Mouse (Mus musculus) large intestine, adult 2 months (tissue): ENCODE measurements around the gene Setd5. TPM values are rescaled to one million over a fixed set of nuclear protein-coding genes. Genes with fewer than 3 reads are reported as not detected.

Experiments used
- DNase-seq: peaks from one replicate; pipeline ENCODE4 v3.0.0-alpha.2; 2012; ENCODE audit warnings: low read depth, low spot score
- WGBS: fragments of 180-500 bp; shearing (Covaris S2); methylation state at CpG from one replicate; pipeline ENCODE4 v1.1.7; 2018; 5-methylcytosine and 5-hydroxymethylcytosine counted together
- polyA plus RNA-seq: library from polyadenylated mRNA; depleted of rRNA; stranded (reverse); fragments of >200 nt; gene quantifications from 2 replicates; pipeline ENCODE4 v1.2.3, GENCODE M21; 2012

Setd5 gene
- polyA plus RNA-seq, 1 experiment, result 23.2 TPM

DNA sequence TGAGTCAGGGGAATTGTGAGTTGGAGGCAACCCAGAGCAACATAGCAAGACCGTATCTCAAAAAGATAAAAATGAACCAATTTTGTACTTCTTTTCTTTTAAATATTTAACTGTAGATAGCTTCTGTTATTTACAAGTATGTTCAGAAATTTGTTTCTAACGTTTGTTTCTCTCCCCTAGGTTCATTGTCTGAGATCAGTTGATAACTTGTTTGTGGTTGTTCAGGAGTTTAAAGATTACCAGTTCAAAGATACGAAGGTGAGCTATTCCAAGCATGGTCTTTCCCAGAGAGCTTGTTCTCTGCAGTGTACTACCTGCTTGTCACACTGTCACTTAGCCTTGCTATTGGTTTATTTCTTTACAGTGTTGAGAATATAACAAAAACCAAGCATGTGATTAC lies 28.0 kb upstream of the Setd5 start:
- DNase-seq, result no peak
- 74% methylated on average over 3 of the region's 3 CpGs for WGBS

DNA sequence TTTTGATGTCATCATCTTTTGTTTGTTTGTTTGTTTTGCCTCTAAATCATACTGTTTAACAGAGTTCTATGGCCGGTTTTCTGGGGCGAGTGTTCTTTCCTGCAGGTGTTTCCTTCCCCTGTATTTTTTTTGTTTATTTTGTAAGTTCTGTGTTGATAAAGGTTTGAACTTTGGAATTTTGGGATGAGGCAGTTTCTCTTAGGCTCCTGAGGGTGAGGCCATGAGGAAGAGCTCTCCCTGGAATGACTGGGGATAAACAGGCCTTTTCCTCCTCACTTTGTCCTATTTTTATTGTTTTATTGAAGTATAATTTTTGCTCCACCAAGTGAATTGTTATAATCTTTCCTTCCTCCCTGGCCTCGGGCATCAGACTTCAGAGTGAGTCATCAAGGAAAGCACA lies 24.2 kb upstream of the Setd5 start:
- DNase-seq, result peak; percentile 87
- WGBS, result 27% methylated on average over 3 of the region's 3 CpGs

DNA sequence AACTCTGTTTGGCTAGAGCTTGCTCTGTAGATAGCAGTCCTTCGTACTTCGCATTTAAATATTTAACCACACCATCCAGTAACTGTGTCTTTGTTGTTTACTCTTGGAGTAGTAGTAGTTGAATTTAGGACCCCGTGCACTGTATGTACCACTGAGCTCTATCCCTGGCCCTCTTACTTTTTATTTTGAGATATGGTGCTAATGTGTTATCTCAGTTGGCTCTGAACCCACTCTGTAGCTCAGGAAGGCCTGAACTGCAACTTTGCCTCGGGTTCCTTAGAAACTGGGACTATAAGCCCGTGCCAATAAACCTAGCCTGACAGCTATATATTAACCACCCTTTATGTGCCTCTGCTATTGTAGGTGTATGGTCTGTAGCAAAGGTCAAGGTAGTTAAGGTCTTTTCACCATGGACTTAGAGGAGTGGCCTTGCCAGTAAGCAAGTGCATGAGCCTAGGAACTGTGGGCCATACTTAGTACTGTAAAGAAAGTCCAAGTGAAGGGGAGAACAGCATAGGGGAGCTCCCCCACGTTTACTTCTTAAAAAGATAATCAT lies 22.5 kb upstream of the Setd5 start:
- 31% methylated on average over 6 of the region's 6 CpGs for WGBS
- no peak for DNase-seq

DNA sequence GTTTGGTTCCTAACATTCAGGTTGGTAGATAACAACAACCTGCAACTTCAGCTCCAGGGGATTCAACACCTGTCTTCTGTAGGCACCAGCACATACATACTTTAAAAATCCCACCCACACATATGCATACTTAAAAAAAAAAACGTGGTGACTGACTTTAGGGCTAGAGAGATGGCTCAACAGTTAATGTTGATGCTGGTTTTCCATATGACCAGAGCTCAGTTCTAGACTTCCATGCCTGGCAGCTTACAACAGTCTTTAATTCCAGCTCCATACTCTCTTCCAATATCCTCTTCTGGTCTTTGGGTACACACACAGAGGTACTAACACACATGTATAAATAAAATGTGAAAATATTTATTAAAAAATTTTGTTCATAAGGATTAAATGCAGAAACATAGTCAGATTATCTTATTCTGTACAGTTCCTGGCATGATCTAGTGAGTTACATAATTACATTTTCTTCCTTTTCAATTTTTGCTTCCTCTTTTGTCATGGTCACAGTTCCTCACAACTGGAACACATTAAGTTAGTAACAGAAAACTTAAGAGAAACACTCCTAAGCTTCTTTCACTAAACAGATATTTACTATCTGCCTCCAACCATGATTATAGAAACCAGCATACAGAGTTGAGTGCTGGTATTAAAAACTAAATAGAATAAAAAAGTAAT lies 16.1 kb upstream of the Setd5 start:
- no peak for DNase-seq
- 48% methylated on average over 1 of the region's 1 CpGs for WGBS

DNA sequence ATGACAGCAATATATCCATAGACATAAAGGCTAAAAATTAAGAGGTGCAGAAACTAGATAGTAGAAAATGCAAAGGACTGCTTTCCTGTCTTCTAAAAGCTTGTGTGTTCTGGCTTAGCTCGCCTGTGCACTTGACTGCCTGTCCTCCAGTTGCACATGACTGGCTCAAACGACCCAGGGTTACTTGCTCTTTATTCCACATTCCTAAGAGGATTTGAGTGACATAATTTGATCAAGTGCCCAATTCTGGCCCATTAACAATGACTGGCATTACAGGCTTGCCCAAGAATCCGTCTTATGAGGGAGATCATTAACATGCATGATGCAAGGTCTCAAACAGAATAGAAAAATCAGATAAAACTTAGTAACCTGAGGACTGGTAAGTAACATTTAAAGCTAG lies 14.9 kb upstream of the Setd5 start:
- no peak for DNase-seq
- 56% methylated on average over 3 of the region's 3 CpGs for WGBS

DNA sequence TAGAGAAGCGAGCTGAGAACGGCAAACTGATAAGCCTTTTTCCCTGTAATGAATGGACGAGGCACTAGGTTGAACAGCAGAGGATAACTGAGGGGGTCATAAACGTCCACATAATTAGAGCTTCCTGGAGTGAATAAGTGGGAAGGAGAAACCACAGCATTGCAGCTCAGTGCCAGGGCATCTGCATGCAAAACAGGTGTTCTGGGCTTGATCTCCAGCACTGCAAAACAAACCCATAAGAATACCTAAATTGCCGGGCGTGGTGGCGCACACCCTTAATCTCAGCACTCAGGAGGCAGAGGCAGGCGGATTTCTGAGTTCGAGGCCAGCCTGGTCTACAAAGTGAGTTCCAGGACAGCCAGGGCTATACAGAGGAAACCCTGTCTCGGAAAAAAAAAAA lies 13.8 kb upstream of the Setd5 start:
- WGBS, result 65% methylated on average over 10 of the region's 10 CpGs
- DNase-seq, result no peak

DNA sequence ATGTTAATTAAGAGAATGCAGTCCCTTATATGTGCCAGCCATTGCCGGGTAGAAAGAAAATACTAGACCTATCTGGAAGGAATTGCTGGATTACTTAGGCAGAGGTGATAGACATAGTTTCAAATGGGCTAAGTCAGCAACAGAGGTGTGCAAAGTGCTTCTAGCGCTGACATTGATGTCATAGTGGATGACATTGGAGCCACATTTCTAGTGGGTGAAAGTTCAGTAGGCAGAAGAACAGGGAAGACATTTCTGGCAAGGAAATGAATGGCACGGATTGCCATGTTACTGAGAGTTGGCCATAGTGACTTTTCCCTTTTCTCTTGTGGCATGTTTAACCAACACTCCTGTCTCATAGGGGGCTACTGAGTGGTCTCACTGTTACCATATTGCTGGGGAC lies 12.0 kb upstream of the Setd5 start:
- DNase-seq, result no peak
- WGBS, result 61% methylated on average over 3 of the region's 3 CpGs

DNA sequence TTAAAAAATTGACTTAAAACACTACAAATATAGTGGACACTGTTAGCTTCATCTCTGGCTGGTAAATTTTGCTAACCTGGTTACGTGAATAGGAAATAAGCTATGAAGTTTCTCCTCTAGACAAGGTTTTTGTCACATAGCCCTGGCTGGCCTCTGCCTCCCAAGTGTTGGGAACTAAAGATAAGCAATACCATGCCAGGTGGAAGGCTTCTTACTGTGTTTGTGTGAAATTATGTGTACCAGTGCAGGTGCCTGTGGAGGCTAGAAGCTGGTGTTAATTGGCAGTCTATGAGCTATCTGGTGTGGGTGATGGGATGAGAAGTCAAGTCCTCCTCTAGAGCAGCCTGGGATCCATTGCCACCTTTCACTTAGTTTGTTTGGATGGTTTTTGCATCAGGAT lies 8.0 kb upstream of the Setd5 start:
- WGBS, result 95% methylated on average over 1 of the region's 1 CpGs
- DNase-seq, result no peak

DNA sequence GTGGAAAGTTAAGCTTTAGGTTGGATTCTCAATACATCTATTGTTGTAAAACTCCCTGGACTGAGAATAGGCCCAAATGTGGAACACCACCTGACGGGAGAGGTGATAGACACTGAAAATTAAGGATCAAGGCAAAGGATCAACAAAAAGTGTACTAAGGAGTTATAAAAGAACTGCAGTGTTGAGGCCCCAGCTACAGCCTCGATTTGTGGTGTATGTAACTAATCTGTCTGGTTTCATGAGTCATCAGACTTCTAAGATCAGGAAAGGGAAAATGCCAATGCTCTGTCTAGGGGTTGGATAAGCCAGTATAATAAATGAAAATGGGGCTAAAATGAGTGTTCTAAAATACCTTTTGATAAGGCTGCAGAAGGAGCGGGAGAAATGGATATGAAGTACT lies 1.9 kb upstream of the Setd5 start:
- no peak for DNase-seq
- WGBS, result 7% methylated on average over 3 of the region's 3 CpGs

DNA sequence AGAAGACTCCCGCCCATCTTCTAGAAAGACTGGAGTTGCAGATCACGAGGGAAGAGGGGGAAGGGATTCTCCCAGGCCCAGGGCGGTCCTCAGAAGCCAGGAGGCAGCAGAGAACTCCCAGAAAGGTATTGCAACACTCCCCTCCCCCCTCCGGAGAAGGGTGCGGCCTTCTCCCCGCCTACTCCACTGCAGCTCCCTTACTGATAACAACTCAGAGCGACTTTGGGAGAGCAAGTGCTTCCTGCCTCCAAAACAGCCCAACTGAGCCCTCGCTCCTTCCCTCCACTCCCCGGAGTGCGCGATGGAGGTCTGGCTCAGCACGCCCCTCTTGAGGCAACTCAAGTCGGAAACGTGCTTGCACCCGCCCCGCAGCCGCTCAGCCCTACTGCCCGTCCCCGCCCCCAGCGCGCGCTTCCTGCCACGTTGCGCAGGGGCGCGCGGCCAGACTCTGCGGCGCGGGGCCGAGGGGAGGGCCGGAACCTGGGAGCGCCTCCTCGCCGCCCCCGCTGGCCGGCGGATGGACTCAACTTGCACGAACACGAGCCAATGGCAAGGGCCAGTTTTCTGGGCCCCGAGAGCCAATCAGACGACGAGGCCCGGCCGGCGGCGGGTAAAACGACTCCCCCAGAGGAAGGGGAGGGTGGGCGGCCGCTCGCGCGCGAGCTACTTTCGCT lies 1.0 kb upstream of the Setd5 start:
- WGBS, result under 1% methylated on average over 55 of the region's 55 CpGs
- peak; percentile 98 for DNase-seq

DNA sequence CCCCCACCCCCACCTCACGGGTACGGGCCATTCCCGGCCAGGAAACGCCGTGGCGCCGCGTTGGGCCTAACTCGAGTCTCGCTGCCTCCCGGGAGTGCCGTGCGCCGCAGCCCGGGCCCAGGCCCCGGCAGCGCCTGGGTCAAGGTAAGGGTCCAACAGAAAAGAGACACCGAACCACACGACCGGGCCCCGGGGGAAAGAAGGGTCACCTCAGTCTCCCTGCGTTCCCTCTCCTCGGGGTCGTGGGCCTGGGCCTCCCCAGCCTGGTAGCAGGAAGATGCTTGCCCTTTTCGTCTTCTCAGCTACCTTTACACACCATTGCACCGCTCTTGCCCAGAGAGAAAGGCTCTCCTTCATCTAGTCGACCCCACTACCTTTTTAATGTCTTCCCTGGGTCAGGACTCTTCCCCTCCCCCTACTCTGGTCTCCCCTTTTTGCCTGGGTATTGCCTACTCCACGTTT lies 435 bp downstream of the Setd5 start:
- WGBS, result 1% methylated on average over 28 of the region's 28 CpGs
- no peak for DNase-seq

DNA sequence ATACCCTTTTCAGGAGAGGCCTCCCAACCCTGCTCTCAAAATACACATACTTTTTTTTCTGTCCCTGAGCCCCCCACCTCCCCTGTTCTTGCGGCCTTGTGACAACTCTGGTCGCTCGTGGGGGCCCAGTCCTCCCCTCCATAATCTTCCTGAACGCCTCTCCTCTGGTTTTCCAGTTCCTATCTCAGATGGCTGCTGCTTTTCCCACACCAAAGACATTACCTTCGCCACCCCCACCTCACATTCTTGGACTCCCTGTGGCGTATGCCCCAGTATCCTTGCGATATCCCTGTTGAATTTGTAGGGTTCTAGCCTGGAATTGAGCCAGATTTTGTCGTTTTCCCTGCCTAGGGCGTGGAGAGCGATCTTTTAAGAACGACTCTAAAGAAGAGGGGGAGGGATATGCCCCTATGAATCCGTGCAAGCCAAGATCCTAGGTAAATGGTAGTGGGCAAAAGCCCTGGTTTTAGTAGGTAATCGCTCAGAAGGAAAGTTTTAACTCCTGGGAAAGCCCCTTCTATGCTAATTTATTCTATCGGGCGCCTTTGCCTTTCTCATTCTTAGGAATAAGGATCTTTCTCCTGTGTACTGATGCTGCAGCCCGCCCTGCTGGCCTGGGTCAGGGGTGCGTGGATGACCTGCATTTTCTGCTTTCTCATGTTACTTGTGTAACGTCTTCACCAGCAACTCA lies 1.0 kb downstream of the Setd5 start:
- no peak for DNase-seq
- 0% methylated on average over 18 of the region's 18 CpGs for WGBS

DNA sequence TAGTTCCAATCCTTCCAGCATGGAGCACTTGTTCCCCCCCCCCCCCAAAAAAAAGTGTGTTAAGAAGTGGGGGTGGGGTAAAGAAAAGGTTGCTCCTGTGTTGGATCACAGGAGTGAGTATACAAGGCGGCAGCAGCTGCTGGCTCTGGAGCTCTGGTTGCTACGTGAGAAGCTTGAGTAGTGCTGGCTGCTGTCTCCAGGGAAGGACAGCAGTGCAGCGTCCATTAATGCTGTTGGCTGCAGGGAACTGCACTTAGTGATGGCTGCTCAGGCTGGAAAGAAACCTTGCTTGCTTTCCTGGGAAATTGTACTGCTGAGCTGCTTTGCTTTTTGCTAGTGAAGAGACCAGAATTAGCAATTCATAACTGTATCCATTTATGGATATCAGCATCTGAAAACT lies 2.3 kb downstream of the Setd5 start:
- 0% methylated on average over 3 of the region's 3 CpGs for WGBS
- no peak for DNase-seq

DNA sequence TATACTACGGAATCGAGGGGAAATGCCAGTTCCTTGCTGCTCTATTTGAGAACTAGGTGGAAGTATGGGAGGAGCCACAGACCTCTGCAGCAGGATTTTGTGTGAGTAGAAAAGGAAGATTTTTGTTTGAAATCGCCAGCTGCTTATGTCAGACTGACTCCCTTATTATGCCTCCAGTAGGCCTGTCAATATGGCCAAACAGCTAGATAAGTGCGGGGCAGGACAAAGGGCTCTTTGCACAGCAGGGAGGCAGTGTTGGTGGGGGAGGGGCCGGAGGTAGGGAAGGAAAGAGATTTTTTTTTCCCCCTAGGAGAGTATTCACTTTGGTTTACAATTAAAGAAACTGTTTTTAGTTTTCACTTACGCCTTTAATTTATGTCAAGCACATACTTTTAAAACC lies 5.1 kb downstream of the Setd5 start:
- WGBS, result 8% methylated on average over 6 of the region's 6 CpGs
- no peak for DNase-seq

DNA sequence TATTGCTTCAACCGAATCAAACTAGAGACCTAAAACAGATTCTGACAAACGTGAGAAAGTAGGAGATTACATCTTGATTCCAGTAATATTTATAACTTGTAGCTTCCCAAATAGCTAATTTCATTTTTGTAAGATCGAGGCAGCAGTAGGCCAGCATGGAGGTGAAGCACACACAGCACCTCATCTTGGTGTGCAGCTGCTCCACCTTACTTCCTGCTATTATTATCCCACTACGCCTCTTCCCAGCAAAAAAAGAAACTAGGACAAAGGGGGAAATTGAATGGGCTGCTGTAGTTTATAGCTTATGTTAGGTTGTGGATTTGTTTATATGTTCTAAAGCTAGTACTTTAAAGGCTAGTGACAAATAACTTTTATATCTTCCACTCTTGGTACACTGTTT lies 7.4 kb downstream of the Setd5 start:
- WGBS, result 10% methylated on average over 4 of the region's 4 CpGs
- no peak for DNase-seq

DNA sequence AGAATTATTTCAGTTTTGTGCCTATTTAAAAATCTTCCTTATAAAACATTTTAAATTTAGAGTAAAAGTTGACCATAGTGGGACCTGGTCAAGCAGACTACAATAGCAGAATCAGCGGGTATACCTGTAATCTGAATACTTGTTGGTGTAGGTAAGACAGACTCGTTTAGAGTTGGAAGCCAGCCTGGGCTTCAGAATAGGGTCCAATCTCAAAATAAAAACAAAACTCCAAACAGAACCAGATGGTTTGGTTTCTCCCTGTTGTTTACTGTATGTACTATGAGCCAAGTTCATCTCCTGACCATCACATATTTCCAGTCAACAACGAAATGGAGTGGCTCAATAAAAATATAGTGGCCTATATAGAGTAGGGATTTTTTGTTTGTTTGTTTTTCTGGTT lies 16.0 kb downstream of the Setd5 start:
- WGBS, result 43% methylated on average over 3 of the region's 3 CpGs

DNA sequence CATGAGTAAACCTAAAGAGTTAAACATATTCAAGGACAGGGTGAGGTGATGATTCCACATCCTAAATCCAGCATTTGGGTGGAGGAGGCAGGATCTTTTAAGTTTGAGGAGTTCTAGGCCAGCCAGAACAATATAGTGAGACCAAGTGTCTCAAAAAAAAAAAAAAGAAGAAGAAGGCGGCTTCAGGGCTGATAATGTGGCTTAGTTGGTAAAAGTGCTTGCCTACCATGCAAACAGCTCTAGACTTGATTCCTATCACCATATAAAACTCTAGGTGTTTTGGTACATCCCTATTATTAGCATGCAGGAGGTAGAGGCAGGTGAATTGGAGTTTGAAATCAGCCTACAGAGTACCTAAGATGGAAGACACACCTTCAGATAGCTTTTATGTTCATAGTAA lies 18.4 kb downstream of the Setd5 start:
- no peak for DNase-seq
- WGBS, result 67% methylated on average over 1 of the region's 1 CpGs

More for the DNA sequence above, 16.0 kb downstream of the Setd5 start:
- DNase-seq, result no peak

DNA sequence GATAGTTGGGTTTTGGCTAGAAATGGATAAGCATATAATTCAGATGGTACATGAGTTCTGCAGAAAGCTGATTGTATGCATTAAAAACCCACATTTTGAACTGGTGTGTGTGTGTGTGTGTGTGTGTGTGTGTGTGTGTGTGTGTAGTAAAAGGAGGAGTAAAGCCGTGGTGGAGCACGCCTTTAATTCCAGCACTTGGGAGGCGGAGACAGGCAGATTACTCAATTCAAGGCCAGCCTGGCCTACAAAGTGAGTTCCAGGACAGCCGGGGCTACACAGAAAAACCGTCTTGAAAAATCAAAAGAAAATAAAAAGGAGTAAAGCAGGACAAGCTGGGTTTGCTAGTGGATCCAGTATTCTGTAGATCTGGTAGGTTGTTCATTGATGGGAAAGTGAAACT lies 20.5 kb downstream of the Setd5 start:
- DNase-seq, result no peak
- WGBS, result 35% methylated on average over 5 of the region's 5 CpGs

DNA sequence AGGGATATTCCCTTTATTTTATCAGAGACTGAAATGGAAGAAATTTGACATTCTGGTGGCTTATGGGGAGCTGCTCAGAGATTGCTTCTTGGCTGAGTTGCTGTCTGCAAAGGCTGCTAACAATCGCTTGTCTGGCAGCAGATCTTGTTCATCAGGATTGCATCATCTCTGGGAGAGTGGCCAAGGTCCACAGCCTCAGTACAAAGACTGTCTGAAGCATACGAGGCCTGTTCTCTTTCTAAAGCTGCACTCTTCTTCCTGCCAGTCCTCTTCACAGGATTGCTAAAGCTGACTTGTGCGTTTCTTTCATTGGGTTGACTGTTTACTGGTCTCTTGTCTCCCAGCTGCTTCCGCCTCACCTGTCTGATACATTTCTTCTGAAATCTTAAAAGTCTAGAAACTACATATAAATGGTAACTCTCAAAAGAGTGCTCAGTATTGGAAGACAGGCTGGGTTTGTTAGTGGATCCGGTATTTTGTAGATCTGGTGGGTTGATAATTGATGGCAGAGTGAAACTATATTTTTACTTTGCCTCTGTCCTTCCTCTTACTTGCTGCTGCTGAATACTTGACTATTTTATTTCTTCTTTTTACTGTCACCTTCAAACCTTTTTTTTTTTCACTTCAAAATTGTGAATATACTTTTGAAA lies 22.6 kb downstream of the Setd5 start:
- WGBS, result 1% methylated on average over 5 of the region's 5 CpGs
- DNase-seq, result peak; percentile 83

DNA sequence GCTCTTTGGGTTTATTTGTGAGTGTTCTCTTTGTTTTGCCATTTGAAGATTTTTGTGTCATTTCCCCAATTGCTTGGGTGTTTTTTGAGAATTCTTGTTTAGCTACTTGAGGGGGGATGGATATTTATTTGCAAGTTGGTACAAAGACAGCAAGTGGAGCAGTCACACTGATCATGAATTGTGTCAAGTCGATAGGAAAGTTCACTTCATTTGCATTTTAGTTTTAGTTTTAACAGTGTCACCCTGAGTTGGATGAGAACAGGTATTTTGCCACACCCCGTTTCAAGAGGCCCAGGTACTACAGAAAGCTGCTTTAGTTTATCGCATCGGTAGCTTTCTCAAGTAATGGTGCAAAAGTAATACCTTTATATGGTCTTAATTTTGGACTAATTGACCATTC lies 25.4 kb downstream of the Setd5 start:
- WGBS, result 34% methylated on average over 4 of the region's 4 CpGs
- DNase-seq, result no peak
